Mouse (Mus musculus): ENCODE results near the gene Cyp1b1. TPM values are rescaled to one million over a fixed set of nuclear protein-coding genes. Genes with fewer than 3 reads are reported as not detected.

Cyp1b1 gene
- total and polyA plus RNA-seq, 3 experiments, result not detected

GRCm38 (mm10) chr17:79730988-79731387 is 16.1 kb upstream of the Cyp1b1 start:
- no peak for DNase-seq (ENCODE audit: low read depth, low spot score)
- Histone ChIP-seq H3K4me3 (ENCODE audit: control insufficient read depth in 1 of 2, insufficient read depth in 1 of 2, low read depth in 2 of 2, low read length in 2 of 2) (no peak overlapping the region), H3K36me3 (ENCODE audit: control insufficient read depth in 1 of 2, insufficient read depth in 2 of 2, low read length in 2 of 2) (no peaks in the 10 kb centered on the region), H3K79me2 (ENCODE audit: control insufficient read depth, insufficient read depth, low read length, poor library complexity) (no peaks in the 10 kb centered on the region), H3K9me3 (replicated peaks; ENCODE audit: insufficient read depth, low read length) (no peaks in the 10 kb centered on the region), H3K27ac (ENCODE audit: control insufficient read depth, low read depth, low read length) (no peak overlapping the region), H3K9ac (ENCODE audit: control insufficient read depth, low read depth, low read length, poor library complexity, severe bottlenecking) (no peak overlapping the region), H3K4me1 (ENCODE audit: control insufficient read depth in 1 of 2, insufficient read depth in 2 of 2, low read length in 2 of 2) (no peaks in the 10 kb centered on the region), H3K27me3 (ENCODE audit: control insufficient read depth in 1 of 2, insufficient read depth in 2 of 2, low read length in 2 of 2) (peaks cover 0 to 3% of the 10 kb centered on the region in 2 experiments; a peak in 2 of 4 replicates)
- TF ChIP-seq USF1 (IDR thresholded peaks at IDR 0.05; ENCODE audit: low read depth, low read length) (no peak), CHD1 (IDR thresholded peaks at IDR 0.05; ENCODE audit: low read depth, low read length) (no peak), ZKSCAN1 (IDR thresholded peaks at IDR 0.05; ENCODE audit: low read depth, low read length) (no peak)

GRCm38 (mm10) chr17:79728585-79729503 is 14.0 kb upstream of the Cyp1b1 start:
- no peaks in the 10 kb centered on the region for H3K9me3 ChIP-seq (replicated peaks; ENCODE audit: insufficient read depth, low read length)
- H3K27ac ChIP-seq (ENCODE audit: control insufficient read depth, low read depth, low read length), result no peak overlapping the region
- no peak overlapping the region for H3K9ac ChIP-seq (ENCODE audit: control insufficient read depth, low read depth, low read length, poor library complexity, severe bottlenecking)
- H3K79me2 ChIP-seq (ENCODE audit: control insufficient read depth, insufficient read depth, low read length, poor library complexity), result no peaks in the 10 kb centered on the region
- H3K36me3 ChIP-seq (ENCODE audit: control insufficient read depth in 1 of 2, insufficient read depth in 2 of 2, low read length in 2 of 2), result no peaks in the 10 kb centered on the region
- TF ChIP-seq E2F4 (IDR thresholded peaks at IDR 0.05; ENCODE audit: borderline replicate concordance, low read depth, low read length) (no peak), CHD1 (IDR thresholded peaks at IDR 0.05; ENCODE audit: low read depth, low read length) (no peak), NELFE (IDR thresholded peaks at IDR 0.05; ENCODE audit: low read depth, low read length) (no peak), CHD2 (IDR thresholded peaks at IDR 0.05; ENCODE audit: low read length) (no peak), ETS1 (IDR thresholded peaks at IDR 0.05; ENCODE audit: low read depth, low read length) (no peak), BHLHE40 (IDR thresholded peaks at IDR 0.05; ENCODE audit: borderline replicate concordance, low read depth, low read length) (no peak), POLR2AphosphoS2 (IDR thresholded peaks at IDR 0.05; ENCODE audit: low read length) (no peak), TAL1 (IDR thresholded peaks at IDR 0.05; ENCODE audit: low read length) (no peak), CTCF (IDR thresholded peaks at IDR 0.05 in 2 of 3, conservative IDR thresholded peaks at IDR 0.05 in 1 of 3; ENCODE audit: control insufficient read depth in 1 of 3, insufficient read depth in 1 of 3, low read depth in 2 of 3, low read length in 3 of 3, poor library complexity in 1 of 3, severe bottlenecking in 1 of 3) (no peak), MAZ (IDR thresholded peaks at IDR 0.05; ENCODE audit: low read depth, low read length) (no peak), USF2 (IDR thresholded peaks at IDR 0.05; ENCODE audit: borderline replicate concordance in 1 of 2, insufficient read depth in 1 of 2, low read depth in 1 of 2, low read length in 2 of 2) (no peak), MAFK (IDR thresholded peaks at IDR 0.05; ENCODE audit: borderline replicate concordance, low read depth, low read length) (no peak), NRF1 (IDR thresholded peaks at IDR 0.05; ENCODE audit: insufficient read depth, low read depth, low read length, poor library complexity, severe bottlenecking) (no peak), POLR2A (IDR thresholded peaks at IDR 0.05; ENCODE audit: control insufficient read depth in 1 of 2, insufficient read depth in 1 of 2, low read depth in 1 of 2, low read length in 2 of 2, poor library complexity in 1 of 2) (no peak), ZNF384 (IDR thresholded peaks at IDR 0.05; ENCODE audit: low read depth, low read length) (no peak), POLR2AphosphoS5 (IDR thresholded peaks at IDR 0.05; ENCODE audit: borderline replicate concordance, low read depth, low read length) (no peak), RAD21 (IDR thresholded peaks at IDR 0.05; ENCODE audit: low read depth, low read length) (no peak)
- peaks cover 0 to 3% of the 10 kb centered on the region in 2 experiments; a peak in 2 of 4 replicates for H3K27me3 ChIP-seq (ENCODE audit: control insufficient read depth in 1 of 2, insufficient read depth in 2 of 2, low read length in 2 of 2)
- DNase-seq (ENCODE audit: low read depth, low spot score), result no peak
- H3K4me1 ChIP-seq (ENCODE audit: control insufficient read depth in 1 of 2, insufficient read depth in 2 of 2, low read length in 2 of 2), result no peaks in the 10 kb centered on the region
- H3K4me3 ChIP-seq (ENCODE audit: control insufficient read depth in 1 of 2, insufficient read depth in 1 of 2, low read depth in 2 of 2, low read length in 2 of 2), result no peak overlapping the region
